Mouse (Mus musculus): Measurements from ENCODE around the gene Akirin2.

DNA sequence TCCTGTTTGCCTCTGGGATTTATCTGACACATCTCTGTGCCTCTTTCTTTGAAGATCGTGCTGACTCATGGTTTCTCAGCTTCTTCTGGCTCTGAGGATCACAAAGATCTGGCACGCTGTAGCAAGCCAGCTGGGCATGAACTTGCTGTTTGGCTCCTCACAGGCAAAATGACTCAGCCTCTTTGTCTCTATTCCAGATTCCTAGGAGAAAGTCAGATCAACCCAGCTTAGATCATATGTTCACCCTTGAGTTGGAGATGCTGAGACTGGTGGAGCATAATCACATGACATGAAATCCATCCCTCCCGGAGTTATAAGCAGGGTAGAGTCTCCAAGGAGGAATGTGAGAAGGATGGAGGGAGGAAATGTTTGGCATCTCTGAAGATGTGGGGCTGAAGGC, 27.9 kb upstream of the Akirin2 start:
- TF ChIP-seq CTCF (IDR thresholded peaks at IDR 0.05; ENCODE audit: extremely low read depth, insufficient read depth, low read length) (no peak), POLR2A (IDR thresholded peaks at IDR 0.05; ENCODE audit: extremely low read depth, insufficient read depth, low read length) (no peak)
